Mouse (Mus musculus): ENCODE measurements around the gene Zfp706. TPM values are rescaled to one million over a fixed set of nuclear protein-coding genes. Genes with fewer than 3 reads are reported as not detected.

The Zfp706 gene
- total RNA-seq, 1 experiment = 65.1 TPM

DNA sequence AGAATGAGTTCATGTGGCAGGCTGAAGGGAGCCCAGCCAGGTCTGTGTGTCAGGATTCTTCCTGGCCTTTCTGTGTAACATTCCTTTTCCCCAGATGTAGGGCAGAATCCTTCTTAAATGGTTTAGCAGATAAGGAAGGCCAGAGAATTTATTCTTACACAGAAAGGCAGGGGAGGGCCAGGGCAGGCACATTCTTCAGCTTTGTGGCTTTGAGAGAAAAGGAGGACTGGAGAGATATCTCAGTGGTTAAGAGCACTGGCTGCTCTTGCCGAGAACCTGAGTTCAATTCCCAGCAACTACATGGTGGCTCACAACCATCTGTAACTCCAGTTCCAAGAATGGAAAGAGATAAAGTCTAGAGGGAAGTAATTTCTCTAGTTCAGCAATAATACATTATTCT lies 31.1 kb upstream of the Zfp706 start:
- DNase-seq (ENCODE audit: low read depth, low spot score) = no peak
- peaks cover 0 to 2% of the 10 kb centered on the region in 2 experiments; a peak in 1 of 4 replicates for H3K4me1 ChIP-seq (ENCODE audit: control insufficient read depth in 2 of 2, insufficient read depth in 2 of 2, low read length in 2 of 2, poor library complexity in 1 of 2)
- H3K9me3 ChIP-seq (ENCODE audit: control insufficient read depth, insufficient read depth, low read depth, low read length) = no peaks in the 10 kb centered on the region
- no peak overlapping the region for H3K9ac ChIP-seq (ENCODE audit: insufficient read depth, low read depth, low read length, poor library complexity, severe bottlenecking)
- H3K36me3 ChIP-seq (ENCODE audit: control insufficient read depth, insufficient read depth, low read length, poor library complexity, severe bottlenecking) = no peaks in the 10 kb centered on the region
- H3K27ac ChIP-seq (ENCODE audit: insufficient read depth, low read depth, low read length, poor library complexity, severe bottlenecking) = no peak overlapping the region
- H3K4me3 ChIP-seq (ENCODE audit: insufficient read depth in 1 of 2, low read depth in 1 of 2, low read length in 2 of 2, poor library complexity in 1 of 2, severe bottlenecking in 1 of 2) = no peak overlapping the region
- no peak for TF ChIP-seq MAFK (IDR thresholded peaks at IDR 0.05; ENCODE audit: insufficient read depth, low read depth, low read length)
- TF ChIP-seq ZC3H11A (IDR thresholded peaks at IDR 0.05; ENCODE audit: borderline replicate concordance, low read depth, low read length) = no peak
- no peak for TF ChIP-seq CHD2 (IDR thresholded peaks at IDR 0.05; ENCODE audit: low read depth, low read length)
- no peak for TF ChIP-seq HCFC1 (IDR thresholded peaks at IDR 0.05; ENCODE audit: borderline replicate concordance, insufficient read depth, low read length)
- TF ChIP-seq ZNF384 (IDR thresholded peaks at IDR 0.05; ENCODE audit: low read depth, low read length) = no peak
- in situ Hi-C loops (cut with MboI; ENCODE audit: low sequenced_read_pairs in 2 of 2, unreplicated experiment in 2 of 2) = no loop called here

- H3K4me3 ChIP-seq (ENCODE audit: insufficient read depth in 1 of 2, low read depth in 1 of 2, low read length in 2 of 2, poor library complexity in 1 of 2, severe bottlenecking in 1 of 2) = no peak overlapping the region
- peaks cover 0 to 2% of the 10 kb centered on the region in 2 experiments; a peak in 1 of 4 replicates for H3K4me1 ChIP-seq (ENCODE audit: control insufficient read depth in 2 of 2, insufficient read depth in 2 of 2, low read length in 2 of 2, poor library complexity in 1 of 2)
- H3K36me3 ChIP-seq (ENCODE audit: control insufficient read depth, insufficient read depth, low read length, poor library complexity, severe bottlenecking) = no peaks in the 10 kb centered on the region
- H3K27ac ChIP-seq (ENCODE audit: insufficient read depth, low read depth, low read length, poor library complexity, severe bottlenecking) = no peak overlapping the region
- TF ChIP-seq HCFC1 (IDR thresholded peaks at IDR 0.05; ENCODE audit: borderline replicate concordance, insufficient read depth, low read length) = no peak
- TF ChIP-seq MAFK (IDR thresholded peaks at IDR 0.05; ENCODE audit: insufficient read depth, low read depth, low read length) = no peak
- TF ChIP-seq CHD2 (IDR thresholded peaks at IDR 0.05; ENCODE audit: low read depth, low read length) = no peak
- no peak for TF ChIP-seq ZC3H11A (IDR thresholded peaks at IDR 0.05; ENCODE audit: borderline replicate concordance, low read depth, low read length)
- TF ChIP-seq ZNF384 (IDR thresholded peaks at IDR 0.05; ENCODE audit: low read depth, low read length) = no peak
- no peaks in the 10 kb centered on the region for H3K9me3 ChIP-seq (ENCODE audit: control insufficient read depth, insufficient read depth, low read depth, low read length)
- in situ Hi-C loops (cut with MboI; ENCODE audit: low sequenced_read_pairs in 2 of 2, unreplicated experiment in 2 of 2) = no loop called here
- DNase-seq (ENCODE audit: low read depth, low spot score) = no peak
- H3K9ac ChIP-seq (ENCODE audit: insufficient read depth, low read depth, low read length, poor library complexity, severe bottlenecking) = no peak overlapping the region
Measured at GRCm38 (mm10) chr15:37037704-37038103, 30.1 kb upstream of the Zfp706 start.

DNA sequence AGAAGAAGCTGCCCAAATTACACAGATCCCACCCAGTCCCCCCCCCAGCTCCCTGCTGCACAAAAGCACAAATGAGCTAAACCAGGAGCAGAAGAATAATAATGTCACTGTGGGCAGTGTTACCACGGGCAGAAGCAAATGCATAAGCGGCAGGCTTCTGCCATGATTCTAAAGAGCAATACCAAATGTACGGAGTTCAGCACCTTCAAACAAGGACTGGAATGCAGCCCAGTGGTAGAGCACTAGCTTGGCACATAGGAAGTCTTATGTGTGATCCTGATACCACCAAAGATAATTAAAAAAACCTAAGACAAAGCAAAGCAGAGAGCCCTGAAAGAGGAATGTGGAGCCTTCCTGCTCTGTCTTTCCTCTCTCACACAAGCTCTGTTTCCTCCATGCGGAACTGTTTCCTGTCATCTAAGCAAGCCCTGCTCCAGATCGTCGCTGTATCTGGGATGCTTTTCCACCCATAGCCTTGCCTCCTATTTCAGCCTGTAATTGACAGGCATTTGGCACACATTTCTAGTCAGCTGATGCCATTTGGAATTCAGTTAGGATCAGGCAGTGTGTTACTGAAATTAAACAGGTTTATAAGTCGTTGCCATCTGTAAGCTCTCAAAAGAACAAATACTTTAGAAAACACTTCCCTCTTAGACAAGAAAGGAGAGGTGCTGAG lies 29.0 kb upstream of the Zfp706 start:
- no peak for DNase-seq (ENCODE audit: low read depth, low spot score)
- Histone ChIP-seq H3K4me3 (ENCODE audit: insufficient read depth in 1 of 2, low read depth in 1 of 2, low read length in 2 of 2, poor library complexity in 1 of 2, severe bottlenecking in 1 of 2) (no peak overlapping the region), H3K36me3 (ENCODE audit: control insufficient read depth, insufficient read depth, low read length, poor library complexity, severe bottlenecking) (no peaks in the 10 kb centered on the region), H3K9me3 (ENCODE audit: control insufficient read depth, insufficient read depth, low read depth, low read length) (no peaks in the 10 kb centered on the region), H3K9ac (ENCODE audit: insufficient read depth, low read depth, low read length, poor library complexity, severe bottlenecking) (no peak overlapping the region), H3K4me1 (ENCODE audit: control insufficient read depth in 2 of 2, insufficient read depth in 2 of 2, low read length in 2 of 2, poor library complexity in 1 of 2) (peaks cover 1 to 3% of the 10 kb centered on the region in 2 experiments; a peak in 1 of 4 replicates), H3K27ac (ENCODE audit: insufficient read depth, low read depth, low read length, poor library complexity, severe bottlenecking) (no peak overlapping the region)
- TF ChIP-seq CHD2 (IDR thresholded peaks at IDR 0.05; ENCODE audit: low read depth, low read length) = no peak
- no peak for TF ChIP-seq MAFK (IDR thresholded peaks at IDR 0.05; ENCODE audit: insufficient read depth, low read depth, low read length)
- no peak for TF ChIP-seq HCFC1 (IDR thresholded peaks at IDR 0.05; ENCODE audit: borderline replicate concordance, insufficient read depth, low read length)
- no peak for TF ChIP-seq ZNF384 (IDR thresholded peaks at IDR 0.05; ENCODE audit: low read depth, low read length)
- TF ChIP-seq ZC3H11A (IDR thresholded peaks at IDR 0.05; ENCODE audit: borderline replicate concordance, low read depth, low read length) = no peak
- in situ Hi-C loops (cut with MboI; ENCODE audit: low sequenced_read_pairs in 2 of 2, unreplicated experiment in 2 of 2) = no loop called here

- H3K9ac ChIP-seq (ENCODE audit: insufficient read depth, low read depth, low read length, poor library complexity, severe bottlenecking) = no peak overlapping the region
- H3K4me3 ChIP-seq (ENCODE audit: insufficient read depth in 1 of 2, low read depth in 1 of 2, low read length in 2 of 2, poor library complexity in 1 of 2, severe bottlenecking in 1 of 2) = no peak overlapping the region
- no peak for DNase-seq (ENCODE audit: low read depth, low spot score)
- no peaks in the 10 kb centered on the region for H3K9me3 ChIP-seq (ENCODE audit: control insufficient read depth, insufficient read depth, low read depth, low read length)
- TF ChIP-seq HCFC1 (IDR thresholded peaks at IDR 0.05; ENCODE audit: borderline replicate concordance, insufficient read depth, low read length) (no peak), ZC3H11A (IDR thresholded peaks at IDR 0.05; ENCODE audit: borderline replicate concordance, low read depth, low read length) (no peak), MAFK (IDR thresholded peaks at IDR 0.05; ENCODE audit: insufficient read depth, low read depth, low read length) (no peak), CHD2 (IDR thresholded peaks at IDR 0.05; ENCODE audit: low read depth, low read length) (no peak), ZNF384 (IDR thresholded peaks at IDR 0.05; ENCODE audit: low read depth, low read length) (no peak)
- no peak overlapping the region for H3K27ac ChIP-seq (ENCODE audit: insufficient read depth, low read depth, low read length, poor library complexity, severe bottlenecking)
- in situ Hi-C loops (cut with MboI; ENCODE audit: low sequenced_read_pairs in 2 of 2, unreplicated experiment in 2 of 2) = no loop called here
- H3K4me1 ChIP-seq (ENCODE audit: control insufficient read depth in 2 of 2, insufficient read depth in 2 of 2, low read length in 2 of 2, poor library complexity in 1 of 2) = peaks cover 3 to 4% of the 10 kb centered on the region in 2 experiments; a peak in 1 of 4 replicates
- H3K36me3 ChIP-seq (ENCODE audit: control insufficient read depth, insufficient read depth, low read length, poor library complexity, severe bottlenecking) = no peaks in the 10 kb centered on the region
Measured at GRCm38 (mm10) chr15:37034155-37034554, 26.6 kb upstream of the Zfp706 start.

Data from ES-E14 (cell line).